Mouse (Mus musculus): ENCODE measurements around the gene Aph1a.
"Not testable (repeated sequence)": the region's sequence is repeated elsewhere in the genome, so short reads cannot be mapped to it uniquely, and the experiment has no call there.

Aph1a gene

DNA sequence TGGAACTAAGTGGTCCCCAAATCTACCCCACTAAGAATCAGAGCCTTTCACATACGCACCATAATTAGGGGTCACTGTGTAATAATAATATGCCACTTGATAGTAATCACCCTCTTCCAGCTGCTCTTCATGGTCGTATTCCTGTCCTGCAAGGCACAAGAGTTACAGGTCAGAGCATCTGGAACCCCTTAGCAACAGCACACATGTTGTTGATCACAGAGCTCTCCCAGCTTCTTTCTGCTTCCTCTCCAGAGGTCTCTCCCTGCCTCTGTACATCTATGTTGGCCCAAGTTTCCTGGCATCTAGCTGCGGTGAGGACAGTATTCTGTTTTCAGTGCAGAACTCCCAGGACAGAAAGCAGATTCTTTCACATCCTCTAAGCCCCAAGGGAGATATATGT is 4.1 kb upstream of the Aph1a start:
- no peak for DNase-seq

DNA sequence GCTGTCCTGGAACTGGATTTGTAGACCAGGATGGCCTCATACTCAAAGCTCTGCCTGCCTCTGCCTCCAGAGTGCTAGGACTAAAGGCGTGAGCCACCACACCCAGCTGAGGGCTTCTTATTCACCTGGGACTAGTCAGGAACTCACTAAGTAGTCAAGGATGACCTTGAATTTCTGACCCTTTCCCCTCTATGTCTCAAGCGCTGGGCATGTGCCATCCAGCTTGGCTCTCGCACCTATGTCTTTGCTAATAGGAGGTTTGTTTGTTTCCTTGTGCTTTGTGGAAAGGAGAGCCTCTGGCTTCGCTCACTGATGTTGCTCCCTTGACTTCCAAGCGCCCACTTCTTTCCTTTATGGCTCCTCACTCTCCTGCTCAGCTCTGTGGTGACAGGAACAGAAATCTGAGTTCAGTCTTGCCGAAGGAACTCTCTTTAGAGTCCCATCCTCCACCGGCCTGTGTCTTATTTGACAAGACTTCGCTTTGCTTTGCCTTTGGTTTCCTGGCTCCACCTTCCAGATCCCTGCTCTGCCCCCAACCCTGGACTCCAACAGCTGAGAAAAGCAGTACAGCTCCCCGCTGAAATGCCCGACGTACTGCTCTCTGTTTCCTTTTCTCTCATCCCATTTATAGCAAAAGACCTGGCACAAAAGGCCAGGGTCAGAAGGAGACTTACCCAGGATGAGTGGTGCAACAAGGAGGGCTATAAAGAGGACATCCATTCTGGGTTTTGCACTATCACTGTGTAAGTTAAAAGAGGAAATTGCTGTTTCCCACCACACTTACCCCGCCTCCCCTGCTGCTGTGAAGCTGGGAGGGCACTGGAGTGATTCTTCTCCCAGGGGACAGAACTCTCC is 2.3 kb upstream of the Aph1a start, which contains the start of gene BC028528:
Gene BC028528, minus strand, starts transcription at position 795 of the 855 bp plus-strand sequence.
- DNase-seq = peak; percentile 66

DNA sequence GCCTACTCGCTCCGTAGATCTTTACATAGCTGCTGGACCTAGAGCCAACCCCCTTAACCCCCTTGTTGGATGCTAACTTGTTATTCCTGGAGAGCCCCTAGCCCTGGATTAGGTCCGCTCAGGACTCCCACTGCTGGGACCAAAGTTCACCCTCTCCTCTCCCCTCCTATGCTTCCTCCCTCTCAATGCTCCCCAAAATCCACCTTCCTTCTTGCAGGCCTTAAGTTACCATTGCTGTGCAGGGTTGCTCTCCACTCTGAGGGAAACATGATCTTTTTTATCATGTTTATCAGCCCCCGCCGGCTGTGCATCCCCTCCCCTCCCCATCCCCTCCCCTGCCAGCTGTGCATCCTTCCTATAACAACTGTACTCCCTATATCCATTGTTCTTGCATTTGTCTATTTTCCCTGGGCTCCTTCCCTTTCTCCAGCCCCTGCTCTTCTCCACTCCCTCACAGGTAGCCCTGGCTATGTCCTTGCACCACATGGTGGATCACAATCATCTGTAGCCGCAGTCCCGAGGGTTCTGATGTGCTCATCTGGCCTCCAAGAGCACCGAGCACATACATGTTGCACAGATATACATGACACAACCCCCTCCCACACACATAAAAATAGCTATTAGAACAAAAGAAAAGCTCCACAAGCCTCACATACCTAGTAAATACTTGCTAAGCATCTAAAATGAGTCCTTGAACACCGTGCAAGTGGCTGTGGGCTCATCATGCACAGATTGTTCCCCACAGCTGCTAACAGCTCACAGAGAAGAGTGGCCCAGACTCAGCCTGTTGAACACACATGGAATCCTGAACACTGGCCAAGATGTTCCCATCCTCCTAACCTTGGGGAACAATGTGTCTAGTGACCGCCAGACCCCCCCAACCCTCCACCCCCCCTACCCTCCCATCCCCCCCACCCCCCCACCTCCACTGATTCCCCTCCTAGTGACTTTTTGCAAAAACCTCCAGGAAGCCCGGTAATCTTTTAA is 1.4 kb upstream of the Aph1a start:
- DNase-seq = peak; percentile 54

DNA sequence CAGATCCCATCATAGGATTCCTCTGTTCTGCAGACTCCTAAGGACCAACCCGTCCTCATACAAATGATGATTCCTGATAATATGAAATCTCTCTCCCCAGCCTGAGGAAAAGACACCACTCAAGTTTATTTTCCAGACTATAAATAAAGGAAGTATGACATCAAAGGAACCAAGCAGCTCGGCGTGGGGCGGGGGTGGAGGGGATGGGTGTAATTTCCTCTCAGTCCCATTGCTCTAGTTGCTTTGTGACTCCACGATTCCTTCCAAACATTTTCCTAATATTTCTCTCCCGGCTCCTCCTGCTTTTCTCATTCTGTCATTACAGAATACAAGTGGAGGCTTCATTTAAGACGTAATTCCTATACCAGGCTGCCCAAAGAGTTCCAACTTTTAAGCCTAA is 643 bp upstream of the Aph1a start:
- DNase-seq = peak; percentile 57

DNA sequence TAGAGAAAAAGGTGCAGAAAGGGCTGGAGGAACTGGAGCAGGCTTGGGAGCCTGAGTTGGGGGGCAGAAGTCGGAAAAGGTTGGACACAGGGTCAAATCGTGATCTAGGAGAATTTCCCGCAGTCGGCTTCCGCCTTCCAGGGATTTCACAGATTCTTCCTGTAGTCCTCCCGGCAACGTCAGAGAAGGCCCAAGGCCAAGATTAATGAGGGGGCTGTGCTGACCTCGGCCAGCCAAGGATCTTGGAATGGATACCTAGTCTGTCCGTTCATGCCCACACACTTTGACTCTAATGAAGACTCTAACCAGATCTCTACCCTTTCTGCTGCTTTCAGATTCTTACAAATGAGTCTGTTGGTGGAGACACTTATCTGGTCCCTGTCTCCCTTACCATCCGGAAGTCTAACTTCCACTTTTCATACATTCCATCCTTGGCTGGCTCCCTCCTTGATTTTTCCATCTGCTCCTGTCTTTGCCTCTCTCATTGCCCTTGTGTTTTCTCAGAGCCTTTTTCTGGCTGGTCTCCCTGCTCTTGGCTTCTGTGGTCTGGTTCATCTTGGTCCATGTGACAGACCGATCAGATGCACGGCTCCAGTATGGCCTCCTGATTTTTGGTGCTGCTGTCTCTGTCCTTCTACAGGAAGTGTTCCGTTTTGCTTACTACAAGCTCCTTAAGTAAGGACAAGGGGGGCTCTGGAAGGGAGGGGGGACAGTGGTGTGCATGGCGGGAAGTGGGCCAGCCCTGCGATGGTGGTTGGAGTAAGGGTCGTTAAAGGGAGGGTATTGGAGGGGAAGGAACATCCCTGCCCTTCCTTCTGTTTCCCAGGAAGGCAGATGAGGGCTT is 770 bp downstream of the Aph1a start:
- peak; percentile 77 for DNase-seq

DNA sequence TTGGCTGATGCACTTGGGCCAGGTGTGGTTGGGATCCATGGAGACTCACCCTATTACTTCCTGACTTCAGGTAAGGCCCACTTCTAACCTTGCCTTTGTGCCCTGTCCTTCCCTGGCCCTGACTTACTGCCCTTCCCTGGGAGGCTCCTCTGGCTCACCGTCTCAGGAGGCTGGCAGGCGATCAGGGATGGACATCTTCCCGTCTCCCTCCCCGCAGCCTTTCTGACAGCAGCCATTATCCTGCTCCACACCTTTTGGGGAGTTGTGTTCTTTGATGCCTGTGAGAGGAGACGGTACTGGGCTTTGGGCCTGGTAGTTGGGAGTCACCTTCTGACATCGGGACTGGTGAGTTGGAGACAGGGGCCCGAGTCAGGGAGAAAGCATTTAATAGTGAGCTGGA is 1.7 kb downstream of the Aph1a start:
- DNase-seq = not testable (repeated sequence)

DNA sequence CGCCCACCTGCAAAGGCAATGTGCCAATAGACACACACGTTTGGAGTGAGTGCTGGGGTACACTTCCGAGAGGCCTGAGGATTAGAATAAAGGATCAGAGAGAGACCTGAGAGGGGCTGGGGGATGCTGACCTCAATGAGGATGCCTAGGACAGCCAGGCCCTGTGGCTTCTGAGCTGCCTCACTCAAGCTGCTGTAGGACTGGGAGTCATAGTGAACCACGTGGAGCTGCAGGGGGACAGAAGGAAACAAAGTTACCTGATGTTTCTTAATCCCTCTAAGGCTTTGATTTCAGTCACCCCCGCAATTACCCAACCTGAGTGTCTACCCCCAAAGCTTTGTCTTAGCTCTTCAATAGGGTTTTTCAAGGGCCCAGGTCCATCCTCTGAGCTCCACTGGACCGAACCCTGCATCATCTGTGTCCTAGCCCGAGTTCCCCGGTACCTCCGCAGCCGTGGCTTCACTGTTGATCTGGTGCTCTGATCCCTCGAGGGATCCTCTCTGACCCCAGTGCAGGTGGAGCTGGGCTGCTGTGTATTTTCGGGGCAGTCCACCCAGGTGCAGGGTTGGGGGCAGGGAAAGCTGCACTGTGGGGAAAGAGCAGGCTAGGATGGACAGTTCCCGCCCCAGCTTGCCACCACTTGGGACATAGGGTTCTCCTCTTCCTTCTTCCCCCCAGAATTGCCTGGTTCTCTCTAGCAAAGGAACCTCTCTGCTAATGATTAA is 6.2 kb downstream of the Aph1a start:
- DNase-seq = no peak

DNA sequence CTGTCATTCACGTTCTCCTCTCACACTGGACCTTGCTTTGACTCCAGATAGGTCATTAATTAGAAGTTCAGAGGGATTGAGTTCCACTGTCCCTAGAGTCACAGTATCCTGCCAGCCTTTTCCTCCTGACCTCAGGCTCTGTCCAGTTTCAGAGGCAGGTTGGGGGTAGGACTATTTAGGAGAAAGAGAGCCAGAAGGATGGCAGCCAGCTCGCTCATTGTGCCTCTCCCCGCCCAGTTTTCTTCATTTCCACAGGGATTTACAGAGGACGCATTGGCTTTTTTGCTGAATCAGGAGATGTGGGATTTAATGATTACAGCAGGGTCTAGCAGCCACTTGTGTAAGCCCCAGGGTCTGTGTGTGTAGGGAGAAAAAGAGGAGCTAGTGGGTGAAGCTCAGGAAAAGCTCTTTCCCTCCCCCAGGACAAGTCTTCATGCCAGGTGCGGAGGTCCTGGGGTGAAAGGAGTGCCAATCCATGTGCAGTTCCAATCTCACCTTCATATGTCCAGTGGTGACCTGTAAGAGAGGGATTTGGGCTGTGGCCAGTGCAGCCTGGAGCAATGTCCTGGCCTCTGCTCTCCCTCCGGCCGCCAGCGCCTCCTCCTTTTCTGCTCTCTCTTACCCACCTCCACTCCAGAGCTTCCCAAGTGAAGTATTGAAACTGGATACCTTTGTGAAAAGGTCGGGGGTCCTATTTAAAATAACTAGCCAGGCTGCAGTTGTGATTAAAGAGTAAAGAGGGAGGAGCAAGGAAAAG is 8.0 kb downstream of the Aph1a start:
- DNase-seq = no peak

DNA sequence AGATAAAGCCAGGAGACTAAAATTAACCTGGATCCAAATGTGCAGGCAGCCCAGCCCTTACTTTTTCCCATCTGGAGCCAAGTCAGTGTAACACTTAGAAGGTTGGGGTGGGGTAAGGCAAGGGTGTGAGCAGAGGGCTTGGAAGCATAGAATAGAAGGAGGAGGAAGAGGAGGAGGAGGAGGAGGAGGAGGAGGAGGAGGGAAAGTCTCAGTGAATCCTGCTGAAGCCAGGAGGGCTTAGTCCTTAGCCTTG is 8.5 kb downstream of the Aph1a start:
- no peak for DNase-seq

DNA sequence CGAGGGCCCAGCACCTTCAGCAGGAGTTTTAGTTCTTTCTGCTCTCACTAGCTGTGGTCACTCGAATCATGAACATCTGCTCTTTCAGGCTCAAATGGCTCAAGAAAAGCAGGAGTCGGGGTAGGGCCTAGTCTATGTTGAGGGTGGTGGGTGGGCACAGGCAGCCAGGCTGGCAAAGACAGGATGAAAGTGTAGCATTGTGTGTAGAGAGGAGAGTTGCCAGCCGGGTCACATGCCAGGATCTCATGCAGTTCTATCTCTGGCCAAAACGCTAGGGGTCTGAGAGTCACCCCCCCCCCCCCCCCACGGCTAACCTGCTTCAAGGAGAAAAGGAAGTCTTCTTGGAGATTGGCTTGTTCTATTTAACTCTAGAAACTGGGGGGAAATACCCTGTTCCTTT is 8.9 kb downstream of the Aph1a start:
- DNase-seq = no peak

DNA sequence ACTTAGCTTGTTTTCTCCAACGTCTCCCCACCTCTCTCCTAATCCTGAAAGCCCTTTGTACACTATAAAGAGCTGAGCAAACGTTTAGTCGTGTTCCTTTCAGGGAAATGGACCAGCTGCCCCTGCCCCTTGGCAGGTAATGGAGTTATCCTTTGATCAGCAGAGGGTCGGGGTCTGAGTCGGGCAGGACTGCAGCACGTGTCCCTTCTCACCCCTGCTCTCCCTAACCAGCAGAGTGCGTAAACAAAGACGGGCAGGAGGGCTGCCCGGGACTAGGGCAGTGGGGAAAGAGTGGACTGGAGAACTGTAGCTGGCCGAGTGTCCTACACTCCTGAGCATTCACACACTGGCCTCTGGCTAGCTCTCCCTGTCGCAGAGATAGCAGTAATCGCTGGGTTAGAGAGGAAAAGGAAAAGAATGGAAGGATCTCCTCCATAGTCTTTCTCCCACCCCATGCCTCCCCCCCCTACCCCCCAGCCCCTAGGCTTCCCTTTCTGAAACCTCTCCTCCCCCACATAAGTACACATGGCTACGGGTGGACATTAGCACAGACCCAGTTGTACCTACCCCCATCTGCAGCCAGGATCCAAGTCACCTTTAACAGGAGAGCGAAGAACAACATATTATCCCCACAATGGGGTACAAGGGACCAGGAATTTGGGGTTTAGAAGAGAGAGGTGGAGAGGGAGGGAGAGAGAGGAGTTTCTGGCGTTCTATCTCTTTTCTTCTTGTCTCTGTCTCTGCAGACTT is 10.2 kb downstream of the Aph1a start:
- DNase-seq = no peak

DNA sequence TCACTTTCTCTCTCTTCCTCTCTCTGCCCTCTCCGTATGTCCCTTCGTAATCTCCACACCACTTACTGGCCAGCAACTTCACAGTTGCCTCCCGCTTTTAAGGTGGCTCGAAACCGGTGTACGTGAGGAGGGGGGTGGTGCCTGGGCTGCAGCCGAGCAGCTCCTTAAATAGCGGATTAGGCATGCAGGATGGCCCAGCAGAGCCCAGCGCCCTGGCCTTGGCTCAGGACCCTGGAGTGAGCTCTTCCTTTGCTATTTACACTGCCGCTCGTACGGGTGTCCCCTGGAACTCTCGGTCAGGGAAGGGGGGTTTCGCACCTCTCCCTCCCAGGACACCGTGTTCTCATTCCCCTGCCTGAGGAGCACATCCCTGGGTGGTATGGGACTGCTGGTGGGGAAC is 10.8 kb downstream of the Aph1a start, which contains the start of gene Car14:
Gene Car14, minus strand, starts transcription at position 124 of the 400 bp plus-strand sequence.
- DNase-seq = no peak

DNA sequence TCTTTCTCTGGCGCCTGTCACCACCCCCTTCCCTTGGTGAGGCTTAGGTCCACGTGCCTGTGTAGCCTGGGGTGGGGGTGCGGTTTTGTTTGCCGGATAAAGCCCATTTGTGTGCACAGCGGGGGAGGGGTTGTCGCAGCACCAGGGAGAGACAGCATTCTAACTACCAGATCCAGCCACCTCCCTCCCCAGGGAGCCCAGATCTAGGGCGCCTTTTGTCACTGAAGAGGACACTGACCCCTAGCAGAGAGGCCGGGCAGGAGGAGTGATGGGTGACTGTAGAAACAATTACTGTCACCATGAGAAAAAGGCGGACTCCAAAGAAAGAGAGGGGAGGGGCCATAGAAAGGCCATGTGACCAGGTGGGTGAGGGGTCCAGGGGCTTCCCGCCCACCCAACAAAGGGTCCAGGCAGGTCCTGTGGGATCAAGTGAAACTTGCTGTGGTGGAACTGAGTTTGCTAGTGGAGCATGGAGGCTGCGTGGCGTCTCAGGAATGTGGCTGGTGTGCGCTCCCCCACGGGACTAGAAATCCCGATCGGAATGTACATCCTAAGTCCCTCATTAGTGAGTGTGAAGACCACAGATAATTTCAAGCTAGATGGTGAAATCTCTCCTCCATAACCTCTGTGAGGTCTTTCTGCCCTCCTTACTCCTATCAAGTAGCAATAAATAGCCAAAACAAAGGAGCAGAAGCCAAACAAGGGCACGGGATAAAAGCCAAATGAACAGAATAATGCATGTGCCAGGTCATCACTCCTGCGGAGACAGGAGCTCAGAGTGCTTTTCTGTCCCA is 11.6 kb downstream of the Aph1a start:
- peak; percentile 45 for DNase-seq

DNA sequence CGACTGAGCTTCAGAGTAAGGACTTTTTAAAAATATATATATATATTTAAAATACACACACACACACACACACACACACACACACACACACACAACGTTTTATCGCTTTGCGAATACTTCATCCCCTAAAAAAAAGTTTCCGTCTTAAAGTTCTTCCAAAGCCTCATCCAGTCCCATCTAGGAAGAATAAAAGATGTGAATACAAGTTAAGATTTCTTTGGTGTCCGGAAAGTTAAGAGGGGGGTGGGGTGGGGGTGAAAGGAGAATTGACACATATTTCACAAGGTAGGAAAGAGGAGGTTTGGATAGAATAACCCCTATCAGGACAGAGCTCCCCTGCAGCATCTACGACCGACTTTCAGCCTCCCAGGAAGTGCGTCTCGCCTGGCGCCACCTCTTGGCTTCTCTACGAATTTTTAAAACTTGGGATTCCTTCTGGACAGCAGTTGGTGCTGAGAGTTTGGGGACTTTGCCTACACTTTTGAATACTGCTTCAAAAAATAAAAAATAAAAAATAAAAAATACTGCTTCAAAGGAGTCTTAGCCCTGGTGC is 12.2 kb downstream of the Aph1a start:
- peak; percentile 70 for DNase-seq

DNA sequence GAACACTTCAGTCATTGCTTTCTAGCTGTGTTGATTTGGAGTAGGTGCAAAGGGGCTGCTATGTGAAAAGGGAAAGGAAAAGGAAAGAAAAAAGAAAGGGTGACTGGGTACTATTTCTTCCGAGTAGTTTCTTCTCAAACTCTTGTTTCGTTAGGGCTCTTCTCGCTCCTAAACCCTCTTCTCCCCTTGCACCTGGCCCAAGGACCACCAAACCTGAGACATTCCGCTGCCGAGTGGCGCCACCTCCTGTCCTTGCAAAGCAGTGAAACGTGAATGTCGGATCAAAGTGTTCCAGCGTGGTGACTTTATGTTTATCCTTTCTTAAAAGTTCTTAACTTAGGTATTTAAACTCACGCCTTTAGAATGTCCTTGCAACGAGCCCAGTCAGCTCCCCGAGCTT is 13.1 kb downstream of the Aph1a start:
- peak; percentile 69 for DNase-seq

DNA sequence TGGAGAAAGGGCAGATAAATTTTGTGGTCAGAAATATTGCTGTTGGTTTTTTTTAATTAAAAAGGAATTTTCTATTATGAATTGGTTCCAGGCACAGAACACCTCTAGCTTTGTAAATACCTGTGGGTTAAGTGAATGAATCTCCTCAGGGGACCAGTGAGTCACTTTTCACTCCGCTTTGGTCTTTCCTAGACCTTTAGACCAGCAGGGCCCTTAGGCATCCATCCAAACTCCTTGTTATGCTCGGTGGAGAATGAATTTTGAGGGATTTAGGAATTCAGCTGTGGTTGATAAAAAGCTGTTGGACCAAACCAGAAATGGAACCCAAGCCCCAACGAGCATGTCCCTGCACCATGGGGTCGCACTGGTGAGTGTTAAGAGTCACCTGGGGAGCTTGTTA is 13.8 kb downstream of the Aph1a start:
- no peak for DNase-seq

DNA sequence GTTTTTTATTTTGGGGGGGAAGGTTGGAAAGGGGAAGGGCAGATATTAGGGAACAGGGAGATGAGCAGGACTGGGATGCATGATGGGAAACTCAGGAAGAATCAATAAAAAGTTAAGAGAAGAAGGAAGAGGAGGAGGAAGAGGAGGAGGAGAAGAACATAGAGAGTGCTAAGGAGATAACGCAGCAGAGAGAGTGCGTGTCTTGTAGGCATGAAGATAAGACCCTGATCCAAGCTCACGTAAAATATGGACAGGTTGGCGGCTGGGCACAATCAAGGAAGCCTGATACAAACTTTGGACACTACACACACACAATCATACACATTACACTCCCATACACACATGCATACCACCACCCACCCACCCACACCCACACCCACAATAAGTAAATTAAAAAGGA is 20.9 kb downstream of the Aph1a start:
- DNase-seq = no peak

DNA sequence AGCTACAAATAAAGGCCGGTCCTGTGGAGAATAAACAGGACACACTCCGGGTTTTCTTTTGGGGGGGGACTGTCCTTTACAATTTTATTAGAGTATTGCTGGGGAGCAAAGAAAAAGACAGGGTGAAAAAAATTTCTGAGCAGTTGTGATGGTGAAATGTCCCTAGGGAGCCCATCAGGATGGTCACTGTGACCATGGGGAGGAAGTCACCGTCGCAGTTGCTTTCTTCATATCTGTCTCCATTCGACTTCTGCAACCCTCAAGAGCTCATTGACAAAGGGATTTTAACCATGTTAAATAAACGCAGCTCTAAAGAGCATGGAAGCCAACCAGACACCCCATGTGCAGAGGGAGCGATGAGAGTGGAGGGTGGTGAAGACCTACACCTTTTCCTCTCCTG is 23.0 kb downstream of the Aph1a start:
- DNase-seq = no peak

DNA sequence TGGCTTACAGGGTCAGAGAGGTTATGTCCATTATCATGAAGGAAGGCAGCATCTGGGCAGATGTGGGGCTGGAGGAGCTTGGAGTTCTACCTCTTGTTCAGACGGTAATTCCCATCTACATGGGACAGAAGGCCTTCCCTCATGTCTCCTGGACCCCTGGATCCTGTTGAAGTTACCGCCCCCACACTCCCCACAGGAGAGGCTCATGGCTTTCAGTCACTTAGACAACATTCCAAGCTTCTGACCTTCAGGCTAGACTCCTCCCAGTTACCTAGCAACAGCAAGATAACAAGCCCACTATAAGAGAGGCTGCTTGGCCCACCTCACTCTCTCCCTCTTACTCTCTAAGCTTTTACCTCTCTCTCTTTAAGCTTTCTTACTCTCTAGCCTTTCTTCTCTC is 26.8 kb downstream of the Aph1a start:
- not testable (repeated sequence) for DNase-seq

DNA sequence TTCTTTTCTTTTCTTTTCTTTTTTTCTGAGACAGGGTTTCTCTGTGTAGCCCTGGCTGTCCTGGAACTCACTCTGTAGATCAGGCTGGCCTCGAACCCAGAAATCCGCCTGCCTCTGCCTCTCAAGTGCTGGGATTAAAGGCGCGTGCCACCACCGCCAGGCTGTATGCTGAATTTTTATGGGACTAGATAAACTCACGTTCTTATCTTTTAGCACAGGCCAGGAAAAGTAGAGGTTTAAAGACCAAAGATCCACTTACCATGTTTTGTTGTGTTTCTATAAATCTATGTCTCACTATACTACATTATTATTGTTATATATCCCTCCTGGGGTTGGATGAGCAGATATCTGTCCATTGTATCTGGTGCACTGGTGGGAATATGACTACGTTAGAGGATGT is 29.7 kb downstream of the Aph1a start:
- not testable (repeated sequence) for DNase-seq
